Mouse (Mus musculus): ENCODE measurements around the gene Adam33. TPM values are rescaled to one million over a fixed set of nuclear protein-coding genes. Genes with fewer than 3 reads are reported as not detected.
A peak's percentile ranks its signal among the peaks of the same experiment; 100 is the strongest.
"Not testable (repeated sequence)": the region's sequence is repeated elsewhere in the genome, so short reads cannot be mapped to it uniquely, and the experiment has no call there.

Gene Adam33
- total RNA-seq, 2 experiments from 2014 or later, result 1.5 to 1.6 TPM

GRCm38 (mm10) chr2:131037226-131037990 is 26.2 kb downstream of the Adam33 start:
- intact Hi-C loops (cut with DNase I), result no loop called here
- DNase-seq (ENCODE audit: extremely low spot score in 1 of 2, low spot score in 2 of 2), result peak in 1 of 2 experiments; percentile 41

- intact Hi-C loops (cut with DNase I), result no loop called here
- no peak for DNase-seq (ENCODE audit: extremely low spot score in 1 of 2, low spot score in 2 of 2)
Observed at GRCm38 (mm10) chr2:131036757-131037156, 26.9 kb downstream of the Adam33 start.

DNA sequence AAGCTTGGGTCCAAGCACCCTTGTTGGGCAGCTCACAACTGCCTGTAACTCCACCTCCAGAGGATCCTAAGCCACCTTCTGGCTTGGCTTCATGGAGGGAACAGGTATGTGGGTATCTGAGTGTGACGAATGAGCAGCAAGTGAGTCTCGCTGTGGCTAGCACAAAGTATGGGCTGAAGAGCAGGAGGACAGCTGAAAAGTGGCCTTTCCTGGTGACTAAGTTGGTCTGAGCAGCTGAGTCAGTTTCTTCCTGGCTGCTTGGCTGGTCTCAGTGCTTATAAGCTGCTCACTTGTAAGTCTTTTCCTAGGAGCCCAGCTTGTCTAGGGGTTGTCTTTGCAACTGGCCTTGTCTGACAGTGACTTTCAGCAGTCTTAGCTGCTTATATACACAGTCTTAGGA is 27.3 kb downstream of the Adam33 start:
- intact Hi-C loops (cut with DNase I), result no loop called here
- no peak for DNase-seq (ENCODE audit: extremely low spot score in 1 of 2, low spot score in 2 of 2)

DNA sequence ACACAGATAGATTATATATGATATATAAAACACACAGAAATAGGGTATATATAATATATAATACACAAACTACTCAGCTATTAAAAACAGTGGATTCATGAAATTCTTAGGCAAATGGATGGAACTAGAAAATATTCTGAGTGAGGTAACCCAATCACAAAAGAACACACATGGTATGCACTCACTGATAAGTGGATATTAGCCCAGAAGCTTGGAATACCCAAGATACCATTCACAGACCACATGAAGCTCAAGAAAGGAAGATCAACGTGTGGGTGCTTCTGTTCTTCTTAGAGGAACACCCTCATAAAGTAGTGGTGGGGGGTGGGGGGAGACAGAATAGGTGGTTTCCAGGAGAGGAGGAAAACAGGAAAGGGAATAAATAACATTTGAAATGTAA is 32.2 kb downstream of the Adam33 start:
- DNase-seq (ENCODE audit: extremely low spot score in 1 of 2, low spot score in 2 of 2); intact Hi-C loops (cut with DNase I): not testable (repeated sequence)

GRCm38 (mm10) chr2:131030998-131031397 is 32.6 kb downstream of the Adam33 start:
- intact Hi-C loops (cut with DNase I), result no loop called here
- DNase-seq (ENCODE audit: extremely low spot score in 1 of 2, low spot score in 2 of 2), result no peak

DNA sequence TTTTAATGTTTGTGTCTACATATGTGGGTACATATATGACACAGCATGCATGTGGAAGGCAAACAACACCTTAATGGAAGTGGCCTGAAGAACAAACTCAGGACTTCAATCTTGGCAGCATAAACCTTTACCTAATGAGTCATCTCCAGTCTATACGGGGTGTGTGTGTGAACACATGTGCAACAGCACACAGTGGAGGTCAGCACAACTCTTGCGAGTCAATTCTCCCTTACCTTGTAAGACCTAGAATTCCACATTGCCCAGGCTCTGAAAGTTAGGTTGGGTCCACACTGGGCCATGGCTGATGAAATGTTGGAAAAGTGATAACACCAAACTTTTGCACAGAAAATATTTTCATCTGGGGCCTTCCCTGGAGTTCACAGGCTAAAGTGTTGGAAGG is 33.1 kb downstream of the Adam33 start:
- intact Hi-C loops (cut with DNase I), result no loop called here
- no peak for DNase-seq (ENCODE audit: extremely low spot score in 1 of 2, low spot score in 2 of 2)

DNA sequence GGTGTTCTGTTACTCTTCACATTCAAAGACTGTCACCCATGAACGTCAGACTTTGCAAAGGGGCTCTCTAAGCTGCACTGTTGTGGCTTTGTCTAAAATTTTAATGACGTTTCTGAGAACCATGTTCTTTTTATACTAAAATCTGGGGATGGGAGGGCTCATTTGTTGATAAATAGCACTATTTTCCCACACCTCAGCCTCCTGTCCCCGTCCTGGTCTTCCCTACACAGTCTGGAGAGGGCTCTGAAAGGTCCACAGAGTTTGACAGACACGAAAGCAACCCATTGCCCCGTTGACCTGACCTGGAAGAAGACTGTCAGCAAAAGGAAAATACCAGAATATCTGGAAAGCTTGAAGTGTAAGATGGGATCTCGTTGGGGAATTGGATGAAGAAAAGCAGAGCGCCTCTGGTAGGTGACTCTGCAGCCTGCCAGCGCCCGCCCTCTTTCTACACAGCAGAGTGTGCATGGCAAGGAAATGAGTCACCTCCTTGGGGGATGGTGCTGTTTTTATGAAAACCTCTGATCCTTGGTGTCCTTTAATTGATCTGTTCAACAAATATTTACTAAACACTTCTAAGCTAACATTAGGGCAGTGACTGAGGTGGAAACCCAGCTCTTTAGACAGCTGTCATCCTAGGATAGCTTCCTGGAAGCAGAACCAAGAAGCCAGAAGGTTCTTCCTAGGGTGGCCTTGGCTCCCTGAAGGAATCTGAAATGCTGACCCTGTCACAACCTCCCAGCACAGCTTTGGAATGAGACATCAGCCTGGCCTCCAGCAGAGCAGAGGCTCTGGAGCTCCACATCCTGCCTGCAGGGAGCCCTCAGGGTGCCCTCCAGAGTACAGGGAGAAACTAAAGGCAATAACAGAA is 34.3 kb downstream of the Adam33 start:
- intact Hi-C loops (cut with DNase I), result no loop called here
- no peak for DNase-seq (ENCODE audit: extremely low spot score in 1 of 2, low spot score in 2 of 2)

DNA sequence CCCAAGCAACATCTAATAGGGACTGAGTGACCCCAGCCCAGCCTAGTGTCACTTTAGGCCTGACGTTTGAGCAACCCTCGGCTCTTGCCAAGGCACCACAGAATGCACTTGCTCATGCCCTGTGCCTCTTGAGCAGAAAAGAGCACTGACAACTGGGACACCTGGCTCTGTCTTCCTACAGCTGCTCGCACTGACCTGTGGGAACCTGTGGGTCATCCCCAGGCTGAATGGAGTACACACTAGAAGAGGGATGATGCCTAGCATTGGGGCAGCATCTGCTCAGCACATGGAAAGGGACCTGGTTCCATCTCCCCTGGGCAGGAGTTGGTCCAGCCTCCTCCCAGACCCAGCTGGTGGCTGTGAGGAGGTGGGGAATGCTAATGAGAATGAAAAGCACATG is 36.7 kb downstream of the Adam33 start:
- intact Hi-C loops (cut with DNase I), result no loop called here
- DNase-seq (ENCODE audit: extremely low spot score in 1 of 2, low spot score in 2 of 2), result no peak

- intact Hi-C loops (cut with DNase I), result no loop called here
- DNase-seq (ENCODE audit: extremely low spot score in 1 of 2, low spot score in 2 of 2), result no peak
Observed at GRCm38 (mm10) chr2:131025230-131025629, 38.4 kb downstream of the Adam33 start.

DNA sequence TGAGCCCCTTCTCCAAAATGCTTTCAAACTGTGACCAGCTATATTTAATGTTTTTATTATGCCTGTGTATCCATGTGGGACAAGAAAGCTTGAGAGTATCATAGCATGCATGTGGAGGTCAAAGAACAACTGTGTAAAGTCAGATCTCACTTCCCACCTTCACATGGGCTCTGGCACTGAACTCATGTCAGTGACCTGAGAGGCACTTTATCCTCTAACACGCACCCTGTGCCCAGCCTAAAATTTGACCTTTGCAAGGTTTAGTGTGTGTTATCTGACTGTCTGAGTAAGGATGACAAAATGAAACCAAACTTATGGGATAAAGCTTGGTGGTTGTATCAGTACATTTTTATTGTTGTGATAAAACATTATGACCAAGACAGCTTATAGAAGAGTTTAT is 53.0 kb downstream of the Adam33 start:
- intact Hi-C loops (cut with DNase I), result no loop called here
- DNase-seq (ENCODE audit: extremely low spot score in 1 of 2, low spot score in 2 of 2), result no peak

- DNase-seq (ENCODE audit: extremely low spot score in 1 of 2, low spot score in 2 of 2), result no peak
Observed at GRCm38 (mm10) chr2:131009123-131009522, 54.5 kb downstream of the Adam33 start.

More at GRCm38 (mm10) chr2:131009123-131009522, 54.5 kb downstream of the Adam33 start:
- intact Hi-C loops (cut with DNase I), result no loop called here

Small RNAs within 50 kb of the gene (microRNA-seq; reads per million reads assigned to microRNA genes)
- gene Mir6973b, result 0.86 reads per million

Other genes with a start within 250 kb of the Adam33 start
- 10 to 100 TPM; 71.8 to 77.5 TPM for gene 4930402H24Rik, start 157.4 kb downstream of the Adam33 start, total RNA-seq (2021)
- 100 to 1,000 TPM; 117 to 120 TPM for gene Atrn, start 157.3 kb downstream of the Adam33 start, total RNA-seq (2021)
- gene Gfra4, start 20.7 kb downstream of the Adam33 start, total RNA-seq (2021), result 10 to 100 TPM; 36.0 to 37.5 TPM
- gene Siglec1, start 23.0 kb upstream of the Adam33 start, total RNA-seq (2021), result under 1 TPM; 0.39 to 0.57 TPM
- gene Hspa12b, start 63.5 kb upstream of the Adam33 start, total RNA-seq (2021), result 10 to 100 TPM in 1 of 2 experiments, 1 to 10 TPM in 1; 9.8 to 11.0 TPM
- not detected for gene Gm11037, start 69.7 kb upstream of the Adam33 start, total RNA-seq (2021)
- gene 1700037H04Rik, start 96.3 kb upstream of the Adam33 start, total RNA-seq (2021), result 10 to 100 TPM; 69.3 to 74.2 TPM
- gene Cenpb, start 116.3 kb upstream of the Adam33 start, total RNA-seq (2021), result 10 to 100 TPM; 93.6 to 97.1 TPM
- 10 to 100 TPM; 17.0 to 17.2 TPM for gene Cdc25b, start 123.1 kb upstream of the Adam33 start, total RNA-seq (2021)
- 10 to 100 TPM; 17.4 to 18.6 TPM for gene Spef1, start 123.5 kb upstream of the Adam33 start, total RNA-seq (2021)
- 10 to 100 TPM; 21.2 to 23.6 TPM for gene Ap5s1, start 143.3 kb upstream of the Adam33 start, total RNA-seq (2021)
- 1 to 10 TPM; 4.4 to 4.9 TPM for gene Mavs, start 170.2 kb upstream of the Adam33 start, total RNA-seq (2021)
- 10 to 100 TPM; 51.9 to 57.1 TPM for gene Pank2, start 198.7 kb upstream of the Adam33 start, total RNA-seq (2021)

All from left cerebral cortex, postnatal 10 days (tissue).